Mouse (Mus musculus): ENCODE results near the gene Thap11.

GRCm38 (mm10) chr8:105807766-105808165, 47.2 kb upstream of the Thap11 start:
- TF ChIP-seq CTCF (IDR thresholded peaks at IDR 0.05; ENCODE audit: insufficient read depth, low read length) (no peak), POLR2A (IDR thresholded peaks at IDR 0.05; ENCODE audit: borderline replicate concordance, extremely low read depth, low read depth, low read length) (no peak)

Measured in lung, adult 2 months (tissue).